Mouse (Mus musculus): ENCODE data around the gene Txnip. TPM values are rescaled to one million over a fixed set of nuclear protein-coding genes. Genes with fewer than 3 reads are reported as not detected.
"Not testable (repeated sequence)": the region's sequence is repeated elsewhere in the genome, so short reads cannot be mapped to it uniquely, and the experiment has no call there.

The Txnip gene
- total and polyA plus RNA-seq, 3 experiments = 19.5 to 1,322 (median 307) TPM

DNA sequence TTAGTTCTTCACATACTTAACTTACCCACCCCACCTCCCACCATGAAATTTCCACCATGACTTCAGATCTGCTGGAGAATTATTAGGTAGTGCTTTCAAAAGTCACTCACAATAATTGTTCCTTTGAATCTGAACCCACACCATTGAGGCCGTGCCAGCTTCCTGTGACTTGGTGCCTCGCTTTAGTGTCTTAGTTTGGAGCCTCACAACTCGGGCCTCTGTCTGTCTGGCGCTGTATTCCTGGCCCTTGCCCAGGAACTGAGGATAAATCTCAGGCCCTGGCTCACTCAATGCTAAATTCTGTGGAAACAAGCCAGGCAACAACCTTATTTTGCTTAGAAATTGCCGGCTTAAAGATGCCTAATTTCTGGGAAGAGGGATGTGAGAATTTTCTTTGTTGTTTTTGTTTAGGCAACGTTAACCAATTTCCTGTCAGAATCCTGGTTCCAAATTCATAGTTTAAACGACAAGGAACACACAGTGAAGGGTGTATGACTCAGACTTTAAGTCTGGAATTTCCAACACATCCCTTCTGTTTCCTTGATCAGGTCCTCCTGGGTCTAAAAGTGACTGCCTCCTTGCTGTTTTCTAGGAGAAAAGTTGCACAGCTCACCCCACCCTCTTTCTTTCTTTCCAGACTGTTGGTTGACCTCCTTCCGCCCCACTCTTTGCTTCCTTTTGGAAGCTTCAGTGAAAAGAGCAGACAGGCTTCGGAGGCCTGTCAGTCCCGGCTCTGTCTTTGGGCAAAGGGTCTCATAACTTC, 44.4 kb downstream of the Txnip start:
- ATAC-seq (ENCODE audit: extremely low read depth, insufficient number of reproducible peaks, low FRiP score, poor library complexity, severe bottlenecking) (no peak), DNase-seq (ENCODE audit: low spot score) (no peak)
- peaks cover 43% of the 10 kb centered on the region for H3K4me1 ChIP-seq (ENCODE audit: insufficient read depth, low read depth, low read length)
- TF ChIP-seq GATA1 (IDR thresholded peaks at IDR 0.05; ENCODE audit: borderline replicate concordance, low read length) = no peak
- H3K27me3 ChIP-seq (ENCODE audit: insufficient read depth, low read length) = peaks cover 48% of the 10 kb centered on the region
- no peak overlapping the region for H3K4me3 ChIP-seq (ENCODE audit: low read depth, low read length)
- no peaks in the 10 kb centered on the region for H3K36me3 ChIP-seq (replicated peaks)
- H3K9me3 ChIP-seq (replicated peaks) = peaks cover 8% of the 10 kb centered on the region

GRCm38 (mm10) chr3:96602704-96603084, 44.9 kb downstream of the Txnip start:
- Histone ChIP-seq H3K27me3 (ENCODE audit: insufficient read depth, low read length) (peaks cover 42% of the 10 kb centered on the region), H3K36me3 (replicated peaks) (no peaks in the 10 kb centered on the region), H3K4me3 (ENCODE audit: low read depth, low read length) (no peak overlapping the region), H3K9me3 (replicated peaks) (peaks cover 3% of the 10 kb centered on the region), H3K4me1 (ENCODE audit: insufficient read depth, low read depth, low read length) (peaks cover 37% of the 10 kb centered on the region)
- TF ChIP-seq GATA2 (IDR thresholded peaks at IDR 0.05; ENCODE audit: borderline replicate concordance, low read depth, low read length) (no peak), TAL1 (conservative IDR thresholded peaks at IDR 0.05; ENCODE audit: low read depth, low read length) (no peak)
- ATAC-seq (ENCODE audit: extremely low read depth, insufficient number of reproducible peaks, low FRiP score, poor library complexity, severe bottlenecking) = no peak
- DNase-seq (ENCODE audit: low spot score) = no peak

- Histone ChIP-seq H3K4me3 (ENCODE audit: low read depth, low read length) (no peak overlapping the region), H3K9me3 (replicated peaks) (no peaks in the 10 kb centered on the region), H3K27me3 (ENCODE audit: insufficient read depth, low read length) (peaks cover 36% of the 10 kb centered on the region), H3K36me3 (replicated peaks) (no peaks in the 10 kb centered on the region), H3K4me1 (ENCODE audit: insufficient read depth, low read depth, low read length) (peaks cover 31% of the 10 kb centered on the region)
- no peak for ATAC-seq (ENCODE audit: extremely low read depth, insufficient number of reproducible peaks, low FRiP score, poor library complexity, severe bottlenecking)
- DNase-seq (ENCODE audit: low spot score) = no peak
- TF ChIP-seq CTCF (IDR thresholded peaks at IDR 0.05; ENCODE audit: low read depth, low read length) (no peak), TAL1 (conservative IDR thresholded peaks at IDR 0.05; ENCODE audit: low read depth, low read length) (no peak), POLR2AphosphoS5 (IDR thresholded peaks at IDR 0.05; ENCODE audit: insufficient replicate concordance, low read depth, low read length) (no peak), GATA2 (IDR thresholded peaks at IDR 0.05; ENCODE audit: borderline replicate concordance, low read depth, low read length) (no peak), GATA1 (IDR thresholded peaks at IDR 0.05; ENCODE audit: borderline replicate concordance, low read length) (no peak)
Observed at GRCm38 (mm10) chr3:96603311-96603710, 45.6 kb downstream of the Txnip start.

GRCm38 (mm10) chr3:96606007-96606406, 48.2 kb downstream of the Txnip start:
- H3K4me3 ChIP-seq (ENCODE audit: low read depth, low read length); H3K9me3 ChIP-seq (replicated peaks); H3K36me3 ChIP-seq (replicated peaks); DNase-seq (ENCODE audit: low spot score); ATAC-seq (ENCODE audit: extremely low read depth, insufficient number of reproducible peaks, low FRiP score, poor library complexity, severe bottlenecking): not testable (repeated sequence)
- Histone ChIP-seq H3K4me1 (ENCODE audit: insufficient read depth, low read depth, low read length) (peaks cover 11% of the 10 kb centered on the region), H3K27me3 (ENCODE audit: insufficient read depth, low read length) (peaks cover 24% of the 10 kb centered on the region)

GRCm38 (mm10) chr3:96606618-96607017, 48.9 kb downstream of the Txnip start:
- TF ChIP-seq TAL1 (conservative IDR thresholded peaks at IDR 0.05; ENCODE audit: low read depth, low read length) (no peak), GATA2 (IDR thresholded peaks at IDR 0.05; ENCODE audit: borderline replicate concordance, low read depth, low read length) (no peak), GATA1 (IDR thresholded peaks at IDR 0.05; ENCODE audit: borderline replicate concordance, low read length) (no peak), POLR2AphosphoS5 (IDR thresholded peaks at IDR 0.05; ENCODE audit: insufficient replicate concordance, low read depth, low read length) (no peak), CTCF (IDR thresholded peaks at IDR 0.05; ENCODE audit: low read depth, low read length) (no peak)
- H3K36me3 ChIP-seq (replicated peaks) = no peaks in the 10 kb centered on the region
- no peaks in the 10 kb centered on the region for H3K9me3 ChIP-seq (replicated peaks)
- ATAC-seq (ENCODE audit: extremely low read depth, insufficient number of reproducible peaks, low FRiP score, poor library complexity, severe bottlenecking) = no peak
- peaks cover 19% of the 10 kb centered on the region for H3K27me3 ChIP-seq (ENCODE audit: insufficient read depth, low read length)
- no peak overlapping the region for H3K4me3 ChIP-seq (ENCODE audit: low read depth, low read length)
- H3K4me1 ChIP-seq (ENCODE audit: insufficient read depth, low read depth, low read length) = peaks cover 7% of the 10 kb centered on the region; the same call in 1 of the 2 replicates
- DNase-seq (ENCODE audit: low spot score) = no peak

Other genes starting within 250 kb of the Txnip start
- gene BC107364, start 105.7 kb upstream of the Txnip start, total RNA-seq (2014; fragmentation: Nextera tagmentation) = not detected in 2 replicates
- gene BC107364, start 105.7 kb upstream of the Txnip start, total RNA-seq (2017) = 0.27 TPM in 1 of 2 replicates, not detected in the other
- gene BC107364, start 105.7 kb upstream of the Txnip start, polyA plus RNA-seq (2012) = not detected in 2 replicates
- not detected in 2 replicates for gene Hfe2, start 32.8 kb upstream of the Txnip start, total RNA-seq (2014; fragmentation: Nextera tagmentation)
- not detected in 2 replicates for gene Hfe2, start 32.8 kb upstream of the Txnip start, total RNA-seq (2017)
- not detected in 2 replicates for gene Hfe2, start 32.8 kb upstream of the Txnip start, polyA plus RNA-seq (2012)
- gene Gm16253, start 19.0 kb downstream of the Txnip start, total RNA-seq (2014; fragmentation: Nextera tagmentation) = not detected in 2 replicates
- gene Gm16253, start 19.0 kb downstream of the Txnip start, total RNA-seq (2017) = not detected in 2 replicates
- not detected in 2 replicates for gene Gm16253, start 19.0 kb downstream of the Txnip start, polyA plus RNA-seq (2012)
- gene Polr3gl, start 36.2 kb downstream of the Txnip start, total RNA-seq (2014; fragmentation: Nextera tagmentation) = 40.0 and 45.7 TPM in 2 replicates
- gene Polr3gl, start 36.2 kb downstream of the Txnip start, total RNA-seq (2017) = 35.4 and 40.7 TPM in 2 replicates
- gene Polr3gl, start 36.2 kb downstream of the Txnip start, polyA plus RNA-seq (2012) = 12.0 and 12.5 TPM in 2 replicates
- gene Ankrd34a, start 38.7 kb downstream of the Txnip start, total RNA-seq (2014; fragmentation: Nextera tagmentation) = not detected in 2 replicates
- 0.05 TPM in 1 of 2 replicates, not detected in the other for gene Ankrd34a, start 38.7 kb downstream of the Txnip start, total RNA-seq (2017)
- 0.03 and 0.04 TPM in 2 replicates for gene Ankrd34a, start 38.7 kb downstream of the Txnip start, polyA plus RNA-seq (2012)
- gene Lix1l, start 43.2 kb downstream of the Txnip start, total RNA-seq (2014; fragmentation: Nextera tagmentation) = 1.9 and 2.4 TPM in 2 replicates
- 3.6 TPM in 2 replicates for gene Lix1l, start 43.2 kb downstream of the Txnip start, total RNA-seq (2017)
- 0.41 and 0.49 TPM in 2 replicates for gene Lix1l, start 43.2 kb downstream of the Txnip start, polyA plus RNA-seq (2012)
- gene Rbm8a, start 72.0 kb downstream of the Txnip start, total RNA-seq (2014; fragmentation: Nextera tagmentation) = 47.6 and 56.5 TPM in 2 replicates
- gene Rbm8a, start 72.0 kb downstream of the Txnip start, total RNA-seq (2017) = 40.1 and 47.4 TPM in 2 replicates
- gene Rbm8a, start 72.0 kb downstream of the Txnip start, polyA plus RNA-seq (2012) = 59.2 and 115 TPM in 2 replicates
- 49.1 and 63.0 TPM in 2 replicates for gene Pex11b, start 77.4 kb downstream of the Txnip start, total RNA-seq (2014; fragmentation: Nextera tagmentation)
- gene Pex11b, start 77.4 kb downstream of the Txnip start, total RNA-seq (2017) = 23.8 and 32.2 TPM in 2 replicates
- 4.2 and 4.3 TPM in 2 replicates for gene Pex11b, start 77.4 kb downstream of the Txnip start, polyA plus RNA-seq (2012)
- gene Gm42957, start 77.5 kb downstream of the Txnip start, total RNA-seq (2014; fragmentation: Nextera tagmentation) = 0.34 and 1.7 TPM in 2 replicates
- gene Gm42957, start 77.5 kb downstream of the Txnip start, total RNA-seq (2017) = 0.11 and 0.17 TPM in 2 replicates
- 0.06 and 0.09 TPM in 2 replicates for gene Gm42957, start 77.5 kb downstream of the Txnip start, polyA plus RNA-seq (2012)
- 2.2 and 8.3 TPM in 2 replicates for gene Itga10, start 87.6 kb downstream of the Txnip start, total RNA-seq (2014; fragmentation: Nextera tagmentation)
- 0.29 and 0.33 TPM in 2 replicates for gene Itga10, start 87.6 kb downstream of the Txnip start, total RNA-seq (2017)
- gene Itga10, start 87.6 kb downstream of the Txnip start, polyA plus RNA-seq (2012) = 0.10 and 0.20 TPM in 2 replicates
- gene Ankrd35, start 112.2 kb downstream of the Txnip start, total RNA-seq (2014; fragmentation: Nextera tagmentation) = not detected in 2 replicates
- 0.06 TPM in 1 of 2 replicates, not detected in the other for gene Ankrd35, start 112.2 kb downstream of the Txnip start, total RNA-seq (2017)
- not detected in 2 replicates for gene Ankrd35, start 112.2 kb downstream of the Txnip start, polyA plus RNA-seq (2012)
- 12.5 and 15.8 TPM in 2 replicates for gene Pias3, start 138.4 kb downstream of the Txnip start, total RNA-seq (2014; fragmentation: Nextera tagmentation)
- 5.5 and 7.3 TPM in 2 replicates for gene Pias3, start 138.4 kb downstream of the Txnip start, total RNA-seq (2017)
- 10.6 and 12.1 TPM in 2 replicates for gene Pias3, start 138.4 kb downstream of the Txnip start, polyA plus RNA-seq (2012)
- 0.68 TPM in 1 of 2 replicates, not detected in the other for gene Nudt17, start 150.6 kb downstream of the Txnip start, total RNA-seq (2014; fragmentation: Nextera tagmentation)
- 0.22 and 0.70 TPM in 2 replicates for gene Nudt17, start 150.6 kb downstream of the Txnip start, total RNA-seq (2017)
- 0.66 and 0.83 TPM in 2 replicates for gene Nudt17, start 150.6 kb downstream of the Txnip start, polyA plus RNA-seq (2012)
- 79.4 and 84.4 TPM in 2 replicates for gene Polr3c, start 169.7 kb downstream of the Txnip start, total RNA-seq (2014; fragmentation: Nextera tagmentation)
- 19.2 and 27.9 TPM in 2 replicates for gene Polr3c, start 169.7 kb downstream of the Txnip start, total RNA-seq (2017)
- gene Polr3c, start 169.7 kb downstream of the Txnip start, polyA plus RNA-seq (2012) = 7.7 and 8.9 TPM in 2 replicates
- gene Rnf115, start 169.7 kb downstream of the Txnip start, total RNA-seq (2014; fragmentation: Nextera tagmentation) = 63.7 and 83.0 TPM in 2 replicates
- gene Rnf115, start 169.7 kb downstream of the Txnip start, total RNA-seq (2017) = 79.1 and 81.7 TPM in 2 replicates
- 21.2 and 26.4 TPM in 2 replicates for gene Rnf115, start 169.7 kb downstream of the Txnip start, polyA plus RNA-seq (2012)